Mouse (Mus musculus): ENCODE results near the gene Fyn.

DNA sequence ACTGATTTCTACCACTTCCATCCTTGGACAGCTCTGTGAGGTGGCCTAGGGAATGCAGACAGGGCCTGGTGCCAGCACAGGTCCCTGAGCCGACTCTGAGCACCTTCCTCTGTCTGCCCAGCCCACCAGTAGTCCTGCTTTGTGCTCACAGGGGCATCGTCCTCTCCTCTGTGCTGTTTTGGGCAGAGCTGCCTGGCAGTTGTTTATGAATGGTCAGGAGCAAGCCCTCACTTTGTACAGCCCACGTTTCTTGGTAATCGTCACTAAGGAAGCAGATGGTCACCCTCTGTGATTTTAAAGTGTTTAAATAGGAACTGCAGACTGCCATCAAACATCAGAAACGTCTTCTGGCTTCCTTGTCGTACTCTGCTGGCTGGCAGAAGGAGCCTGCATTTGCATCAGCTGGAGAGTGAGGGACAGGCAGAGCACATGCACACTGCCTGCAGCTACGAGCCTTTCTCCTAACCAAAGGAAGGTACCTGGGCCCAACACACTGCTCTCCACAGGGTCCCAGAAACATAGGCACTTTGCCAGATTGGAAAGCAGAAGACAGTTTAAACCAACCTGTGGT, 173.4 kb downstream of the Fyn start:
- TF ChIP-seq POLR2A (IDR thresholded peaks at IDR 0.05; ENCODE audit: low read depth, low read length) (no peak), CTCF (IDR thresholded peaks at IDR 0.05; ENCODE audit: borderline replicate concordance, insufficient read depth, low read length) (no peak)

All from embryonic fibroblast, embryonic 13.5 days (primary cell).